11 mouse cellular contexts compared by ENCODE assay signal in genomic region chr13:56132326-56132936, GRCm38 (mm10). TPM values are rescaled to one million over a fixed set of nuclear protein-coding genes. Genes with fewer than 3 reads are reported as not detected.
DNase-seq lines count a peak whose midpoint lies in the region; ATAC-seq lines count a peak whose summit lies in the region.
"Had no signal": no experiment of that assay in that cellular context is flagged by ENCODE, and none has a peak within 500 bp of the region (broad histone marks: within the 10 kb centered on the region; RNA-seq: fewer than 3 reads in every experiment).

No protein-coding gene starts in this region.

- H3K36me3 ChIP-seq in heart, embryonic 13.5 days = peaks cover 24% of the 10 kb centered on the region

- DNase-seq in heart, postnatal 4 days = no peak
- peak; percentile 44 for DNase-seq in CD4-positive helper T cell, adult 2 months (ENCODE audit: low read depth, low spot score)
- peak; percentile 58 for DNase-seq in naive thymus-derived CD4-positive, alpha-beta T cell, adult 2 months (ENCODE audit: low read depth)
- DNase-seq in frontal cortex, postnatal 14 days (ENCODE audit: low spot score in 2 of 2) = no peak
- DNase-seq in ovary, adult 18-20 months (ENCODE audit: low spot score) = no peak
- DNase-seq in frontal cortex, postnatal 36 days (ENCODE audit: low spot score in 2 of 2) = no peak

- H3K9ac ChIP-seq in heart, embryonic 13.5 days = peak overlapping the region; percentile 99
- H3K9ac ChIP-seq: hindbrain, embryonic 14.5 days; neural tube, embryonic 12.5 days had no signal

- 65% methylated on average over 11 of the region's 11 CpGs for WGBS in heart, embryonic 13.5 days

- peak overlapping the region; percentile 92 for H3K4me2 ChIP-seq in heart, embryonic 13.5 days

- no peak overlapping the region for H3K27ac ChIP-seq in heart, embryonic 13.5 days (replicated peaks)
- H3K27ac ChIP-seq: hindbrain, embryonic 14.5 days; neural tube, embryonic 12.5 days had no signal

- H3K9me3 ChIP-seq in heart, embryonic 13.5 days = no peaks in the 10 kb centered on the region
- H3K9me3 ChIP-seq: neural tube, embryonic 12.5 days had no signal

- peaks cover 48% of the 10 kb centered on the region for H3K4me1 ChIP-seq in heart, embryonic 13.5 days

- no peaks in the 10 kb centered on the region for H3K27me3 ChIP-seq in heart, embryonic 13.5 days (replicated peaks)
- H3K27me3 ChIP-seq: neural tube, embryonic 12.5 days had no signal

- 0 out of 2 replicates have a peak overlapping the region, but pooled peaks have one; percentile 99 for H3K4me3 ChIP-seq in heart, embryonic 13.5 days
- H3K4me3 ChIP-seq: neural tube, embryonic 12.5 days had no signal

- ATAC-seq in heart, embryonic 13.5 days (ENCODE audit: extremely low read depth, insufficient number of reproducible peaks, low FRiP score, low TSS enrichment) = no peak
- peak; percentile 81 to 83 for ATAC-seq in hematopoietic stem cell, adult 5-6 weeks (replicated peaks in 1 of 2; ENCODE audit: insufficient read depth in 1 of 2, low FRiP score in 2 of 2, low TSS enrichment in 1 of 2, low read depth in 1 of 2, poor library complexity in 2 of 2, severe bottlenecking in 2 of 2)

RNA-seq across cellular contexts. Expression of gene H2afy, which starts 3.7 kb away (rescaled TPM):
- polyA plus RNA-seq in heart, embryonic 13.5 days (2015; fragmentation: Nextera tagmentation; extraction: Ambion mirVana) = 112 and 124 TPM in 2 replicates
- 10 to 100 TPM; 84.6 to 91.3 TPM for total RNA-seq in heart, postnatal 4 days (2021)
- 1,843 and 2,010 TPM in 2 replicates for total RNA-seq in hematopoietic stem cell, adult 5-6 weeks (2017)

RNA-seq across cellular contexts. Expression of gene Tifab, which starts 46.3 kb away (rescaled TPM):
- 1.1 and 1.7 TPM in 2 replicates for polyA plus RNA-seq in heart, embryonic 13.5 days (2015; fragmentation: Nextera tagmentation; extraction: Ambion mirVana)
- under 1 TPM; 0.65 to 0.69 TPM for total RNA-seq in heart, postnatal 4 days (2021)
- 5.0 and 9.5 TPM in 2 replicates for total RNA-seq in hematopoietic stem cell, adult 5-6 weeks (2017)
- total RNA-seq: MEL had no signal

Comparison
In these comparisons a context has a peak if more than half of its experiments do, and no peak if none do; other contexts are left out.
1. DNase-seq: peak in CD4-positive helper T cell, adult 2 months (single experiment) and naive thymus-derived CD4-positive, alpha-beta T cell, adult 2 months (single experiment); none in heart, postnatal 4 days (single experiment), frontal cortex, postnatal 14 days (0 of 2), ovary, adult 18-20 months (single experiment) and frontal cortex, postnatal 36 days (0 of 2).
2. RNA of gene H2afy, which starts 3.7 kb away (total RNA-seq): 1,843 to 2,010 TPM in hematopoietic stem cell, adult 5-6 weeks; 84.6 to 91.3 TPM in heart, postnatal 4 days; every median in the first group is over 10 times any median in the second.